Mouse (Mus musculus) gastrocnemius, postnatal 25 days (tissue): ENCODE measurements around the gene Paqr3. TPM values are rescaled to one million over a fixed set of nuclear protein-coding genes. Genes with fewer than 3 reads are reported as not detected.

Experiments
- DNase-seq: peaks from one replicate; pipeline ENCODE4 v3.0.0; 2022
- long read RNA-seq, 2 experiments: library from polyadenylated mRNA; stranded (forward); transcript quantifications; one replicate each; pipeline ENCODE4 v2.0.0; 2021
- total RNA-seq, 2 experiments: library from RNA; stranded (reverse); gene quantifications; 1 replicate in 1 of 2; 2 replicates in 1 of 2; pipeline ENCODE4 v1.2.3; 2021

Gene Paqr3
- 1 to 10 TPM; 1.3 to 2.4 TPM for total RNA-seq
- long read RNA-seq, experiment 1, partial matches to known transcripts = 0 of 15 reads
- long read RNA-seq, experiment 1, other reads (novel, unspliced or antisense) = 14 of 15 reads
- long read RNA-seq, experiment 2, partial matches to known transcripts = 0 of 10 reads
- long read RNA-seq, experiment 2, other reads (novel, unspliced or antisense) = 10 of 10 reads

DNA sequence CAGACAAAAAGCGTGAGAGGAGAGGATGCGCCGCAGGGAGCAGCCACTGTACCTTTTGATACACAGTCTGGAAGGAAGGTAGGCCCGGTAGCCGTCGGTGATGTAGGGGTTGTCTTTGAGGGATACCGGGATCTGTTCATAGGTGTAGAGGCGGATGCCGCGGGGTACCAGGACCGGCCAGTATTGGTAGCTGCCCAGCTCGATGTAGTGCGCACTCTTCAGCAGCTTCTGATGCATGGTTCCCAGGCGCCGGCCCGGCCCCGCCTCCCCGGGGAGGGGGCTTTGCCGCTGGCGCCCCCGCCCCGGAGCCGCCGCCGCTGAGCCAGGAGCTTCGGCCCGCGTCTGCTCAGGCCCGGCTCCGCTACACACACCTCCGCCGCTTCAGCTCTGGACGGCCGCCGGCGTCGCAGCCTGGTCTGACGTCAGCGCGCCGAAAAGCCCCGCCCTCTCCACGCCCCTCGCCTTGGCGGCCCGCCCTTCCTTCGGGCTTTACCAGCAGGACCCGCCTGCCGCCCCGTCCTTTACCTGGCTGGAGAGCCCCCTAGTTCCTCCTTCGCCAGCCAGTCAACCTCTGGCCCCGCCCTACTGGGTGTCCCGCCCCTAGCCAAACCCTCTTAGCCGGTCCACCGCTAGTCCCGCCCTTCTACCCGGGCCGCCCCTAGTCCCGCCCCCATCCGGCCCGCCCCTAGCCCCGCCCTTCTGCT, at the start of gene Paqr3:
TSS of gene Paqr3 (minus strand) at position 390 of the 704 bp plus-strand sequence.
- peak; percentile 96 for DNase-seq

DNA sequence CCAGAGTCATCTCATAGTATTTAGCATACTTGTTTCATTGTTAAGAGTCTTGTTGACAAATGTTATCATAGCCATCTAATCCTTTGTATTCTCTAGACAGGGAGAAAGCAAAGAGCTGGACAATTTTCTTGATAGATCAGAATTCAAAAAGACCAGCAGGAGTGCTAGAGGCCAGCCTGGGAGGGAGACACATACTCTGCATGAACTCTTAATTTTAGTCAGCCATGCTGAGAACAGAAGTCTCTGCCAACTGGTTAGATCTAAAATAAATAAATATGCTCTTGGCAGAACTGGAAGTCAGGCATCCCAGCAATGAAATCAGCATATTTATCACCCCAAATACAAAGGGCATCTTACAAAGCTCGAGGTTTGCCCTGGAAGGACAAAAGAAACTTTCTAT, 43.3 kb upstream of the Paqr3 start:
- no peak for DNase-seq

DNA sequence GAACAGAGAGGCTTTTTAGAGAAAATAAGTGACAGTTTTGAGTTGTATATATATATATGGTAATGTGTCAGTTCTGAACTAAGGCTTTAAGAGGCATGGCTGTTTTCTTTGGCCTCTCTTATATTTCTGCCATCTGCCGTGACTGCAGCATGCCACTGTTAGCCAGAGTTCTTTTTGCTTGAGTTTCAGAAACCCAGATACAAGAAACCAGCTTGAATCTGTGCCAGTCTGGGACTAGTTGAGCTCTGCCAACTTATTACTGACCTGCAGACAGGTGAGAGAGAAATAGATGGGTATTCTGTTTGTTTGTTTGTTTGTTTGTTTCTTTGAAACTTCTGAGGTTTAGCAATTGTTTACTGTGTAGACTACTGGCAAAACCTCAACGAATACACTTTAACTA, 23.9 kb upstream of the Paqr3 start:
- no peak for DNase-seq

DNA sequence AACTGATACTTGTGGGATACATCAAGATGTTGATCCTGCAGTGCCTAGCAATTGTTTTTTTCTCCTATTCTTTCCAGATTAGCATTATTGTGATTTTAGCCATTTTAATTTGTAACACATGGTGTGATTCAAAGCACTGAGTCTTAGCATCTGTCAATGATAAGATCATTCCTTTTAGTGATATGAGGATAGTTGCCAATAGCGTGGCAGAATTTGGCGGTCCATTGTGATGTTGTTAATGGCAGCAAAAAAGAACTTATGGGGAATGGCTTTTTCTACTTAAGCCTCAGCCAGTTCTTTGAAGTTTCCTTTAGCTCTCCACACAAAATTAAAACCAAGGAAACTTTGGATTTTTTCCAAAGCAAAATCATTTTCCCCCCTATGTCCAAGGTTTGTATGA, 18.2 kb upstream of the Paqr3 start:
- DNase-seq = no peak

DNA sequence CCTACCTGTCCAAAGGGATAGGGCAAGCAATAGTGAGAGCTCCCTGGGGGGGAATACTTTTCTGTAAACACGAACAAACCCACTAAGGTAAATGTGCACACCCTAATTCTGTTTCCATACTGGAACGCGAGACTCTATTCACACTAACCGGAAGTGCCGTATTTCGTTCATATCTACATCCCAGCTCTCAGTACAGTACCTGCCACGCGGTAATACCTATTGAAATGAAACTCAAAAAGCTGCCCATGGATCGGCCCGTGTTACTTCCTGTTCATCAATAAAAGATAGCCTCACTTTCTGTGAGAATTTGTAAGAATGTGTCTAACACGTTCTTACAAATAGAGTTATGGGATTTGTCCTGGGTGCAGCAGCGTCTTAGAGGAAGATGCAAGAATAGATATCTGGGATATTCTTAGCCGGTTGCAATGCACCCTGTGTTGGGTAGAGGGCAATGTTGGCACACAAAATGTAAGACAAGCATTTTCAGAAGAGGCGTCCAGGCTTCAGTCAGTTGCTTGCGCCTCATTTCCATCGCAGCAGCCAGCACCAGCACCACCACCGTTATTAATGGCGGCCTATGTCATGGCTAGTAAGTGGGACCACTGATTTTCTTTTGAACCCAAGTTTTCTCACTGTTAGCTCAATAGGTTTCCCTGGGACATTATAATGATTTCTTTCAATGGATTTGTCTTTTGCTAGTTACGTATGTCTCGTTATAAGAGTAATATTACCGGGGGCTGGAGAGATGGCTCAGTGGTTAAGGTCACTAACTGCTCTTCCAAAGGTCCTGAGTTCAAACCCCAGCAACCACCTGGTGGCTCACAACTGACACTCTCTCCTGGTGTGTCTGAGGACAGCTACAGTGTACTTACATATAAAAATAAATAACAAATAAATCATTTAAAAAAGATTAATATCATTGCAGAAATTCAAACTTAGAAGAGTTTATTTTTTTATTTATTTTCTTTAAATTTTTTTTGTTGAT, 17.1 kb upstream of the Paqr3 start:
- DNase-seq = peak; percentile 22

DNA sequence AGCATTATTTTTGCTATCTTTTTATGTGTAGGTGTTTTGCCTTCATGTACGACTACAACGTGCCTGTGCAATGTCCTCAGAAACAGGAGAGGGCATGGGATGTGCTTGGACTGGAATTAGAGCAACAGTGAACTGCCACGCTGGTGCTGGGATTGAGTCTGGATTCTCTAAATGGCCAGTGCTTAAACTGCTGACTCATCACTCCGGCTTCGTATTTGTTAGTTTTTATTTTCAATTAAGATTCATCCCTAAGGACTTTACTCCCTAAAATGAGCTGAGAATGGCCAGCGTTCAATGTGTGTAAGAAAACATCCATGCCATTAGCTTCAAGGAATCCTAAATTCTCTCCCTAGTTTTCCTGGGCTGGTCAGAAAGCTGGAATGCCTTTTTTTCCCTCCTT, 15.9 kb upstream of the Paqr3 start:
- DNase-seq = no peak

DNA sequence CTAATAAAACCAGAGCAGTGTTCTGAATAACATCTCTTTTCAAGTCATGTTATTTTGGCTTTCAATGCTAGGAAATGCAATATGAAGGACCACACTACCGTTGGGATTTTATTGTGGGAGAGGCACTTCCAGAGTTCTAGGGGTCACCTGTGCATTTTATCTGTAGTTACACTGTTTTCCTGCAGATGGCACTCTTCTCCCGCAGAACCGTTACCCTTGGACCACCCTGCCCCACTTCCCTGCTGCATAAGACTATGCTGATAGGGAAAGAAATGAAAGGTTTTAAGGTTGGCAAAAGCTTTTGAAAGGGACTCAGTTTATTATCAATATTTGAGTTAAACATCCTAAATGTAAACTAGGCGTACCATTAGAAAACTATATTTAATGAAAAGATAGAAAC, 14.6 kb upstream of the Paqr3 start:
- no peak for DNase-seq

DNA sequence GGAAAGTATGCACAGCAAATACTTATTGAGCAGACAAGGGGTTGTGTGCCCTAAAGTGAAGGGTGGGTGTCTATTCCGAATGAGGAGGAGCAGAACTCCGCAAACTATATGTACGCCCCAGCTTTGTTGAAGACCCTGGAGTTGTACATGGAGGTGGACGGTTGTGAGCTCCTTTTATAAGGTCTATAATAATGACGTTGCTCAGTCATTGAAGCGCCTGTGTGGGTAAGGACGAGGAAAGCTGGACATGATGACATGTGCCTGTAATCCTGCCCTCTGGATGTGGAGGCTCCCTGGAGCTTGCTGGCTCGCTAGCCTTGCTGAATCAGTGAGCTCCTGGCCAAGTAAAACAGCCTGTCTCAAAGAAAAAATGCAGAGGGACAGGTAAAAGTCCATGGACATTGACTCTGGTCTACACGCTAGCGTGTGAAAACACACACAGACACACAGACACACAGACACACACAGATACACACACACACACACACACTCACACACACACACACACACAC, 14.1 kb upstream of the Paqr3 start:
- no peak for DNase-seq

DNA sequence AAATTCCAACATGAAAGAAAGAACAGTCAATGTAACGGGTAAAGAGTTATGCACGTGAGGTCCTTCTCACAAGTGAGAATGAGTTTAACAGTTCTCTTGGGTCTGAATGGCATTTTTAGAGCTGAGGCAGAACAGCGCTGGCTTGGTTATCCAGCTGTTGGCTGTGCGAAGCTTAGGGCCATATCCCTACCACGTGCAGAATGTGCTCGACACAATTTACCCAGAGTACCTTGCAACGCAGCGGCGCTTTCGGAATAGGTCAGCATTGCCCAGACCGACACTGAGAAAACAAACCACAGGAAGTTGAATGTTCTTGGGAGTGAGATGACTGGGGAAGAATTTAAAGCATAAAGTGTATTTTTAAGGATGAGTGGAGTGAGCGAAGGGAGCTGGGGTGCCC, 13.6 kb upstream of the Paqr3 start:
- no peak for DNase-seq

DNA sequence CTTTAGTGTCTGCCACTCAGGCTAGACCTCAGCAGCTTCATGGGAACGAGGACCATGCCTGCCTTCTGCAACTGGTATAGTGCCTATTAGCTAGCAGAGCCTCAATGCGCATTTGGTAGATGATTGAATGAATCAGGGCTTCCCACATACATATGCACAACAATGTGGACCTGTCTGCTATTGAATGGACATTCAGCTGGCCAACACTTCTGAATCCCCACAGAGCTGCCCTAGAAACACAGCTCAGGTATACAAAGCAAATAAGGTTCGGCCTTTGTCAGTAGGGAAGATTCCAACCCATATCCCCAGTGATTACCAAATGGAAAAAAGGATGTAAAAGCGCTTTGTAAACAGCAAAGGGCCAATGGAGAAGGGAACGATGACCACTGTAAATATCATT, 699 bp downstream of the Paqr3 start:
- DNase-seq = no peak

DNA sequence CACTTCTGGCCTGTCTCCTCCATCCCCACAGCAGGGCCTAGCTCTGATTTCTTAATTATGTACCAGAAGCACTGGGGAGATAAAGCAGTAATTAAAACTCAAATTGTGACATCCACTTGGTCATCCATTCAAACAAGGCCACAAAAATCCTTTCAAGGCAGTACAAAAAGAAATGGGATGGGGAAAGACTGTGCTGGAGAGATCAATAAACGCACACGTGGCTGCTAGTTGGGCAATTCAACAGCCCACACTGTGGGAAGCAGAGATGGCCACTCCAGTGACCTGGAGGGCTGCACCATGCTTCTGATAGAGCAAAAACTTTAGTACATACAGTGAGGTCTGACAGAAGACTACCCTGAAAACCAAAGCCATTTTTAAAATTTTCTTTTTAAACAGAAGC, 1.3 kb downstream of the Paqr3 start:
- DNase-seq = no peak

DNA sequence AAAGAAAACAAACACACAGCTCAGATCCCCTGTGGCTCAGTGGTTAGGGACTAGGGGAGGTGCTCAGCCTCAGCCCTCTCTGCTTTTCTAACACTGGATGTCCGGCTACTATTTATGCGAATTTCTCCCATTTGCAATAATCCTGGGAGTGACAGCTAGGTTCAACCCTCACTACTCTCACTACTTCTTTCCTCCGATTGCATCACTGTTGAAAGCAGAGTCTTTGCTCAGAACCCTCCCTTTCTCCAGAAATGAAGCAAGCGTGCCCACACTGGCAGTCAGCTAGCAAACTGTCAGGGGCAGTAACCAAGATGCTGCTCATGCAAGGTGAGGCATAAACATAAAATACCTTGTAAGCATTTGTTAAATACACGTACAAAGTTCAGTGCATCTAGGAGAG, 3.1 kb downstream of the Paqr3 start:
- DNase-seq = no peak

DNA sequence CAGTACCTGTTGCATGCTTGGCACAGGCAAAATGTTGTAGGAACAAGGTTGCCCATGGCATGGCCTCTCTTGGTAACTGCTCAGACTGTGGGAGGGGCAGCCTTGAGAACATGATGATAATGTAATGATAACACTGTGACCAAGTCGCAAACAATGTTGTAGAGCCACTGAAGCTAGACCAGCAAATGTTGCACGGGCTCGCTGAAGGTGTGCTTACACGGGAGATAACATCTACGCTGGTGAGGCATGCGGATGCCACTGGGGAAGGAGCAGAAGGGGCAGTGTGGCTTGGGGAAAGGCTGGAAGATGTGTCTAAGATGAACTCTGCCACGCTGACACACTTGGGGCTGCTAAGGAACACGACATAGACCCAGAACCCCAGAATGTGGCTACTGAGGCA, 11.4 kb downstream of the Paqr3 start:
- DNase-seq = no peak

DNA sequence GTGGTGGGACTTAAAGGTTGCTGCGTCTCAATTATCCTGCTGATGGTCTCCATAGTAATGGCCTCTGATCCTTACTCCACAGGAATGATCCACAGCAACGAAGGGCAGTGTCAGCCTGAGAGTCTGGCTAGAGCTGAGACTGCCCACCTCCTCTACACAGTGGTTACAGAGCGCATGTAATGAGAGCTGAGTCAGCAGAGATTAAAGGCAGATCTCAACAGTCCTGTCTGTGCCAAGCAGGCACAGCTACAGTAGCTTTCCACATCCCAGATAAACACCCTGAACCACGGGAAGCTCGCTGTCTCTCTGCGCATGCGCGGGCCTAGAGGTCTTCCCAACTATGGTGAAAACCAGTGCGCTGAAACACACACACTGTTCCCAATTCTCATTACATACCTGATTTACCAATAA, 13.8 kb downstream of the Paqr3 start:
- DNase-seq = no peak

DNA sequence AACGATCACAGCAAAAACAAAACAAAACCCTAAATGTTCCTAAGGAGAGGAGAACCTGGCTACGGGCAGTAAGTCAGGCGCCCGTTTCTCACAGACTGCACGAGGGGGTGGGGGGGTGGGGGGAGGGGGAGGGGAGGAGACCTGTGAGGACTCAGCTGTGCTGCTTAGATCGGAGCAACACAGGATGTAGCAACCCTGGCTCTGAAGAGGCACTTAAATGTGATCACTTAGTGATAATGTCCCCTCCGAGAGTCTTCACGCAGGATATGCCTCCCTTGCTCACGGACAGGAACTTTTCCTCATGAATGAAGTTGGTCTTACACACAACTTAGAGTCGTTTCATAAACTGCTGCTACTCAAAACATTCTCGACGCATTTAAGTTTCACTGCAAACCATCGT, 16.1 kb downstream of the Paqr3 start:
- no peak for DNase-seq

DNA sequence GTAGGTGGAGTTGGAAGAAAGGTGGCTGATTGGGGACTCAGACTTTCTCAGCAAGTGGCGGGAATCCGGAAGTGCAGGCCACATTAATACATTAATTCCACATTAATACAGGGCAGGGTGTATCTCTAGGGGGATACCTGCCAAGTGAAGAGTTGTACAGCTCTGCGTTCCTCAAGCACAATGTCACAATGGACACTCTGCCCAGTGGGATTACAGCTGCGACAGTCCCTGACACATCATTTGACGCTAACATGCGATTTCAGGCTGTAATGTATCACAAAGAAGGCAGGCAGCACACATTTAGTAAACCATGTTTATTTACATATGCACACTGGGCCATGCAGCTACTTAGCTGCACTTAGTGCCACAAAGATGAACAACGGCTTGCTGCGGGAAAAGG, 18.4 kb downstream of the Paqr3 start:
- DNase-seq = no peak

DNA sequence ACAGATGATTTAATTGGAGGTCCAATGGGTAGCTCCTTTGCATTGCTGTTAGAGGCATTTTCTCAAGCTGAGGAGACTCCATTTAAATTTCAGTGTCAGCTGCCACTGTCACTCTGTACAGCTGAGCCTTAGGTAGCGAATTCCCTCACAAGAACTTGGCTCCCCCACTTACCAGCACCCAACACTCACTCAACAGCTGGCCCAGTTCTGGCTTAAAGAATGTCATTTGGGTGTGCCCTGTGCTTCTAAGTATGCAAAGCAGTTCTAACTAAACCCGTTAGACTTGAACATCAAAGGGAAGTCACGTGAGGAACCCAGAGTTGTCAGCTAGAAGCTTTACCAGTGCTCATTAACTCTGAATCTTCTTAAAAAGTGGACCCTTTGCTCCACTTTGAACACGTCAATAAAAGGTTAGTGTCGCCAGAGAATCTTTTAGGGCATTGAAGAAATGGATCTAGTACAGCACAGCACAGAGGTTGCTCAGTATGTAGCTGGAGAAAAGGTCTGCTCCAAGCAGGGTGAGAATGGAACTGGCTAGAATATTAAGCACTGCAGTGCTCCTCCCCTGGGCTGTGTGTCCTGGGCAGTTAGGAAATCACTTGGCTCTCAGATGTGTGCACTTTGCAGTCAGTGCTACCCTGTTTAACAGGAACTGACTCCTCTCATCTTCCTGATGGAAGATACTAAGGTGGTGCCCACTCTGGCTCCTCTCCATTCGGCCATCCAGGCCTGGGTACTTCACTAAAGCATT, 21.2 kb downstream of the Paqr3 start:
- no peak for DNase-seq

DNA sequence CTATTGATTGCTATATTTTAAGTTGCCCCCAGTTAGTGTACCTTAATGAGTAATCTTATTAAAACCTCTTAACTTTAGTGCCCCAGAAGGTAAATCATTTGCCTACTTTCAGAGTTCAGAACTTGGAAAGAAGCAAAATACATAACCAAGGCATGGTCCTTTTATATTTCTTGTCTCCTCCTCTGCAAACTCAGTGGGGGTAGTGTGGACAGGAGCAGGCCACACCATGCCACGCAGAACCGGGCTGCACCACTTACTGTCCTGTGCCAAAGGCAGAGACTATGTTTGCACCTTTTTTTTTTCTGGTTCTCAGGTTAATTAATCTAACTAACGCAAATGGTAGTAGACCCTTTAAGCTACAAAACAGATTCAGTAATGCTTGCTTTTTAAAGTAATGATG, 22.0 kb downstream of the Paqr3 start:
- no peak for DNase-seq

DNA sequence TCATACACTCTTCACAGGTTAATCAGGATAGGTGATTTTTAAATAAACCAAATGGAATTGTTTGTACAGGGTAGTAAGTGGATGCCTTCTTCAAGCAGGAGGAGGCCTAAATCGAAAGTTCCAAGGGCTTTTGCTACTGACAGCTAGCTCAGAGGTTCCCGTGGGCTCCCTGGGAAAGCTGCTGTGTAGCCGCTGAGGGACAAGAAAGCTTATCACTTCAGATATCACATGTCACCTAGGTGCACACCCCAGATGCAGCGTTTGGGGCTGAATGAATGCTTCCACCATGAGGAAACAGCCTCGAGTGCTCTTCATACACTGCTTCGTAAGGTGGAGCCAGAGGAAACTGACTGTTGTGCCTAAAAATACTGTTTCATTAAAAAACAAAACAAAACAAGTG, 23.2 kb downstream of the Paqr3 start:
- DNase-seq = no peak

DNA sequence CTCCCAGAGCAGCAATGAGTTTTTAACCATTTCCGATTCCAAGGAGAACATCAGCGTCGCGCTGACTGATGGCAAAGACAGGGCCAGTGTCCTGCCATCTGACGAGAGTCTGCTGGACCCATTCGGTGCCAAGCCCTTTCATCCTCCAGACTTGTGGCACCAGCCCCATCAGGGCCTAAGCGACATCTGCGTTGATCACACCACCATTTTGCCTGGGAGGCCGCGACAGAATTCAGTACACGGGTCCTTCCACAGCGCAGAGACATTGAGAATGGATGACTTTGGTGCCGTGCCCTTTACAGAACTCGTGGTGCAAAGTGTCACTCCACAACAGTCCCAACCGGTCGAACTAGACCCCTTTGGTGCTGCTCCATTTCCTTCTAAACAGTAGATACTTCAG, 23.6 kb downstream of the Paqr3 start:
- DNase-seq = no peak

DNA sequence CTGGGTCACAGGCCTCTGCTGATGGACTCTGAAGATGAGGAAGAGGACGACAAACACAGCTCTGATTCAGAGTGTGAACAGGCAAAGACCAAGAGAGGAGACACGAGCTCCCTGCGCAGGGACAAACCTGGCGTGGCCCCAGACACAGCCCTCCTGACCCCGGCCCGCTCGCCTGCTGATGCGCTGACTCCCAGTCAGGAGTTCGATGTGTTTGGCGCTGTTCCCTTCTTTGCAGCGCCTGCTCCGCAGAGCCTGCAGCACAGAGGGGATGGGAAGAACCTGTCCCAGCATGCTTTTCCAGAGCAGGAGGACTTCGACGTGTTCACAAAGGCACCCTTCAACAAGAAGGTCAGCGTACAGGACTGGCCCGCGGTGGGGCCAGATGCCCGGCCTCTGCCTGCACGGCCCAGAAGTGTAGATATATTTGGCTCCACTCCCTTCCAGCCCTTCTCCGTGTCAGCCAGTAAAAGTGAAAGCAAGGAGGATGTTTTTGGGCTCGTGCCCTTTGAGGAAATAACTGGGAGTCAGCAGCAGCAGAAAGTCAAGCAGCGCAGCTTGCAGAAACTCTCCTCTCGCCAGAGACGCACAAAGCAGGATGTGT, 24.3 kb downstream of the Paqr3 start:
- no peak for DNase-seq

DNA sequence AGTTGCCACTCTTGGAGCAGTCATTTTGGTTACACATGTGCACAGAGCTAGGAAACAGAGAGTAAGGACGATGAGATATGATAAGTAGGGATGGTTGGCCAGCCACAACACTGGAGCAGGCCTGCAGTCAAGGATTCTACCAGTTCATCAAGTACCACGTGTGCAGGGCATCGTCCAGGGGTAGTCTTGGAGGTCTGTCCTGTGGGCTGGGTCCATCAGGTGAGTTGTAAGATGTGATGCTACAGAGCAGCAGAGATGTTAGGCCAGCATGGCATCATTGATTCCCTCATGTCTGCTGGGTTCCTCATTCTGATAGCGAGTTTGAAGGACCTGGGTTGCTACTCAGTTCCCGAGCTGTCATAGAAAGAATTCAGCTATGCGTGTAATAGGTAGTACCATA, 26.3 kb downstream of the Paqr3 start:
- no peak for DNase-seq
